Mouse (Mus musculus): ENCODE results near the gene Sbno1.

DNA sequence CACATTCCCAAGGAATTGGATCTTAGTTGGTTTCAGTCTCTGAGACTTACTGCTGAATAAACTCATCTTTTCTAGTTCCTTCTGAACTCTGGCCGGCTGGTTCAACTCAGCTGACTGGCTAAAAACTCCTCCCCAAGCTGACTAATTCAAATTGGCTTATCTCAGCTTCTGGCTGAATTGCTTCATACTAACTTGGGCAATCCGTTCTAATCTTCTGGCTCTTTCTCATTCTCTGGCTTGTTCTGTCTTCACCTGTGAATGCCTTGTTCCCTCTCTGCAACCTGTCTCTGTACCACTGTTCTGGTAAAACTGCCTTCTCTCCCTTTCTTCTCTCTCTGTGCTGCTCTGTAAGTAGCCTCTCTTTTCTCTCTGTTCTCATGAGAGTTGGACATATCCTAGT lies 16.8 kb upstream of the Sbno1 start:
- no peak for TF ChIP-seq CTCF (IDR thresholded peaks at IDR 0.05; ENCODE audit: insufficient read depth, low read depth, low read length)
- TF ChIP-seq POLR2A (IDR thresholded peaks at IDR 0.05; ENCODE audit: insufficient read depth, low read depth, low read length), result no peak

Data from olfactory bulb, adult 2 months (tissue).